Mouse (Mus musculus): ENCODE results near the gene Ptchd3. TPM values are rescaled to one million over a fixed set of nuclear protein-coding genes. Genes with fewer than 3 reads are reported as not detected.

The Ptchd3 gene
- total RNA-seq, 4 experiments from 2014 or later, result not detected

Other genes starting within 250 kb of the Ptchd3 start
- gene B3gntl1, start 157.1 kb upstream of the Ptchd3 start, total RNA-seq (2022), result 1 to 10 TPM; 6.8 to 8.4 (median 7.9) TPM
- 10 to 100 TPM in 3 of 4 experiments, 1 to 10 TPM in 1; 9.0 to 14.8 (median 12.3) TPM for gene Metrnl, start 128.7 kb upstream of the Ptchd3 start, total RNA-seq (2022)